Mouse (Mus musculus) ovary, adult 18-20 months (tissue): ENCODE data around the gene Golga5.
A peak's percentile ranks its signal among the peaks of the same experiment; 100 is the strongest.

Experiments used
- DNase-seq: peaks from one replicate; pipeline ENCODE4 v3.0.0; 2022; ENCODE audit warnings: low spot score, mixed read lengths

Golga5 gene

DNA sequence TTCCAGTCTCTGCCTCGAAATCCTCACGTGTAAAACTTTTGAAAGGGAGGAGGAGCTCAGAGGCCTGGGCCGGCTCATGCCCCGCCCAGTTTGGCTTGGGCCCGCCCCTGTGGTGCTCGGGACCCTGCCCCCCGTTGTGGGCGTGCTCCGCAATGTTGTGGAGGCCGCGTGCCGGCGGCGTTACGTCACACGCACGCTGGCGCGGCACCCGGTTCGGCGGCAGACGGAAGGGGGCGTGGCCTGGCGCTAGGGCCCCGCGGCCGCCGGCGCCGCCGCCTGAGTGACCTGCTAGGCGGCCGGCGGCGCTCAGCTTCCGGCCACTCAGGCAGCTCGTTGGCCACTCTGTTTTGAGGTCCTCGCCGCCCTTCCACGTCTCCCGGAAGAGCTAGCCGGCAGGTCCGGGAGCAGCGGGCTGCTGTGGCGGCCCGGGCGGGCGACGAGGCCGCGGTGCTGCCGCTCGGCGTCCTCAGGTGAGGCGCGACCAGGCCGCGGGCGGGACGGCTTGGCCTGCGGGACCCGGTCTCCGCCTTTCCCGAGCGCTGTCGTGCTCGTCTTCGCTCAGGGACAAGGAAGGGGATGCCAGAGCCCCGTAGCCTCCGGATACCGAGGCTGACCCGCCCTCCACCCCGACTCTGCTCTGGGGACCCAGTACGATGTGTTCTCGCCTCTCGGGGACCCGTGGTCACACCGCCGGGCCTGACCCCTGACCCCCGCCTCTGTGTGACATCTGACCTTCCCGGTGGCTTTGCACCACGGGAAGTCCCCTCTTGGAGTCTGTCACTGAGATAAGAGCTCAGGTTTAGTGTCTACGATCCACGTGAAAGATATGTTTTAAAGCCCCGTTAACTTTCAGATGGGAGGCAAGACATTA lies at the start of gene Golga5:
Golga5 (plus strand) TSS at position 242 of the 871 bp plus-strand sequence.
- peak; percentile 96 for DNase-seq

DNA sequence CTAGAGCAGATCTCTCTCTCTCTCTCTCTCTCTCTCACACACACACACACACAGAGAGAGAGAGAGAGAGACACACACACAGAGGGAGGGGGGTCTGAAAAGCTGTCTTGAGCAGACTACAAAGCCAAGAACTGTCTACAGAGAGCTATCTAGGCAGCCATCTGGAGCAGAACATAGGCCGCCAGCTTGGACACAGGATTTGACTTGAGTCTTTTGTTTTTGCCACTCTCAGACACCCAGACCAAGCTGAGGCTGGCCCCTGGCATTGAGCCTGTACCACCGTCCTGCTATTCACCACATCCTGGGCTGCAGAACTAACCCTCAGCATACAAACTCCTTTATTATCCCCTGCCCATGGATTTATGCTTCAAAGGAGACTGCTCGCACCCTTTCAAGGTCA lies 49.4 kb upstream of the Golga5 start:
- DNase-seq, result no peak

DNA sequence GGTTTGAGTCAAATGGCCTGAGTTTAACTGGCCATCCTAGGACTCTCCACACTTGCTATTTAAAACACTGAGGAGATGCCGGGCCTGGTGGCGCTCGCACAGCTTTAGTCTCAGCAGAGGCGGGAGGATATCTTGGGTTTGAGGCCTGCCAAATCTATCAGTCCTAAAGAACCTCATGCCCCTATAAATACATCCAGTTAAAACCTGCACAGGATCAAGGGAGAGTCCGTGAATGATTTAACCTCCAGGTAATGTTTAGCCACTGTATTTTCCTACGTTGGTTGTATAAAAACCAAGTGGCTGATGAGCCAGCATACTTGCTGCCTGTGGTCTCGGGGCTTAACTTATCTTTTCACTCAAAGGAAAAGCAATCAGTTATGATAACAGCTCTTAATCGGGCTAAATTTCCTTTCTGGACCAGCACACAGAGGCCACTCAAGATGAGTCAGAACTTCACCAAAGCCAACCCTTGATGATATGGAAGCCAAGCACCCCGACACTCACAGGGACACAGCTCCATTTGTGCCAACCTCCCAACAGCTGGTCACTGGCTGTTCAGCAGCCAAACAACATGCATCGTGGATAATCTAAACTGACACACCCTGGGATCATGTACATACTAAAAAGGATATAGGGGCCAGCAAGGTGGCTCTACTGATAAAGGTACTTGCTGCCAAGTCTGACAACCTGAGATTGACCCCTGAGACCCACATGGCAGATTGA lies 48.6 kb upstream of the Golga5 start:
- no peak for DNase-seq

DNA sequence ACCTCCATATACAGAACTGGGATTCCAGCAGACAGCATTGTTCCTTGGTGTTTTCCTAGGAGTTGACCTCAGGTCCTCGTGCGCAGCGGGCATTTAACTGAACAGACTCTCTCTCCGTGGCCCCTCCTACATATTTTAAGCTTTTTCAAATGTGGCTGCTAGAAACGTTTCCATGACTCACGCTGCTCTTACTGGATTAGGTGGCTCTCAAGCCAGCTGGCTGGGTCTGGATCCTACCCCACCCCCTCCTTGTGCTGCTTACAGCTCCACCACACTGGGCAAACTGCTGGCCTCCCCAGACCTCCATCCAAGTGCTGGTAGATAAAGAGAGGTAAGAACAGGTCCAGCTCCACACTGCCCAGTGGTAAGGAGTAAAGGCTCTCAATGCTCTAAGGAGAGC lies 46.9 kb upstream of the Golga5 start:
- no peak for DNase-seq

DNA sequence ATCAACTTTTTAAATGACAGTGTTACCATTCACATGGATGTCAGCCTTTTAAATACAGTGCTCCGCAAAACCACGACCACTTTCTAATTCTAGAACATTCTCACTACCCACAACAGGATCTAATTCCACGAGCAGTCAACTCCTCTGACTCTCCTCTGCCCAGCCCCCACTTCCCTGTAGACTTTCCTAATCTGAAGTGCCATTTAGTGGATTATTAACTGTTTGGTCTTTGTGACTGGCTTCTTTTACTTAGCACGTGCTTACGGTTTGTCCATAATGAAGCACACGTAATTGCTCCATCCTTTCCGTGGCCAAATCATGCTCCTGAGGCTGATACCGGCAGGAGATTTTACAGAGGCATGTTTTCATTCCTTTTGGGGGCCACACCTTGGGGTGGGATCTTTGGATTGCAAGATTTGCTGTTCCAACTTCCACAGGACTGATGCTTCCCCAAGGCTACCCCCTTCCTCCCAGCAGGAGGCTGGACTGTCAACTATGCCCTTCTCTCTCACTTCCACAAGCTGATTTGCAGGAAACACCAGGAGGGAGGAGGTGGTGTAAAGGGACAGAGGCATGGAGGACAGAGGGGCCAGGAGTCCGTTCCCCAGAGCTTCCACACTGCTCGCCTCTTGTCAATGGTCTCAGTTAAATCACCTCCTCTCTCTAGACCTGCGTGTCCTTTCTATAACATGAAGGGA lies 46.2 kb upstream of the Golga5 start:
- DNase-seq, result no peak

DNA sequence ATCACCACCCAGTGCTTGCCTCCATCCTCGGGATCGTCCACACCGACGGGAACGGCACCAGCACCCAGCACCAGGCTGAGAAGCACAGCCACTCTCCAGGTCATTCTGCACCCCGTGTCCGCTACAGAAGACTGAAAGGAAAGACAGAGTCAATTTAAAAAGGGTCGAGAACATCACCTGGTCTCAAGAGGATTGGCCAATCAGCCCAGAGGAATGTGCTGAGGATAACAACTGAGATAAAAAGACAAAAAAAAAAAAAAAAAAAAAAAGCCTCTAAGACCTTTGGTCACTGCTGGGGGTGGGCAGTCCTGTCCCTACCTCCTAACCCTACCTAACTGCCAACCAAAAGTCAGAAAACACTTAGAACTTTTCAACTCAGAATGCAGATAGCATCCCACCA lies 45.3 kb upstream of the Golga5 start:
- no peak for DNase-seq

DNA sequence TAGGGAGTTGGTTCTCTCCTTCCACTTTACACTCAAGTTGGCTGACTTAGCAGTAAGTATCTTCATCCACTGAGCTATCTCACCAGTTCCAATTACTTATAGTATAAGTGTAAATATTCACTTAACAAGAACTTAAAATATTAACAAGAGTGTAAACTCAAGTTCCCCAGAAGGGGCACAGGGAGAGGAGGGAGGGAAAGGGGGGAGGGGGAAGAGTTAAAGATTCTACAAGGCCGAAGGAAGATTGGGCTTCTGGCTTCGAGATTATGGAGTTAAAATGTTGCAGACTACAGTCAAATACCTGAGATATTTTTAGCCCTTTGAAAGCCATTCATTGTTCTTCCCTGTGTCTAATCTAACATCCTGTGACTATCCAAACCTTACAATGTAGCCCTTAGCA lies 44.5 kb upstream of the Golga5 start:
- no peak for DNase-seq

DNA sequence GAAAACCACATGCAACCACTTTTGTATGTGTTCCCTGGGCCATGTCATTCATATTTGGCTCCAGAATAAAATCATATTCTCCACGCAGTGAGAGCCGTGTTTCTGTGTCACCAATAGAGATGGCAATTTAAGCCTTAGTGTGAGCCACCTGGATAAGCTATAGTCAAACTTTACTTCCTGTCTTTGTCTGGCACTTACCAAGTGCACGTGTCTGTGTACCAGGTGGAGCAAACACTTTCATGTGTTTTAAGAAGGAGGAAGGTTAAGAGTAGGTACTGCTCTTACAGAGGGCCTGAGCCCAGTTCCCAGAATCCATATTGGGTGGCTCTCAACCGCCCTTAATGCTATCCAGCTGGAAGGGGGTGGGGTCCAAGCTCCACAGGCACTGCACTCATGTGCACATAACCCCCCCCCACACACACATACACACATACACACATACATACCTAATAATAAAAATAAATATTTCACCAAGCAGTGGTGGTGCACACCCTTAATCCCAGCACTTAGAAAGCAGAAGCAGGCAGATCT lies 43.8 kb upstream of the Golga5 start:
- no peak for DNase-seq

DNA sequence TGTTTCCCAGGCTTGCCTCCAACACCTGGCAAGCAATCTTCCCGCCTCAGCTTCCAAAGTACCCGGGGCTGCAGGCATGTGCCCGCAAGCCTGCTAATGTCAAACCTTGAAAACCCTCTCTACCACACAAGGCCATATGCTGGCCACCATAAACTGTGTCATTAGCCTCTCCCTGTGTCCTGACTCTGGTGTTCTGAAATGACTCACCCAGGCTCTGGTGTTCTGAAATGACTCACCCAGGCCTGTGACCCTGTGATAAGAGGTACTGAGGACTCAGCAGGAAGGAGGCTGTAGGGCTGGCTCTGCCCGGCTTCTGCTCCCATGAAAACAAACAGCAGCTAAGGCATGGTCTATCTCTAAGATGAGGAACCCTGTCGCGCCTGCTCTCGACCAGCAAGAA lies 42.6 kb upstream of the Golga5 start:
- no peak for DNase-seq

DNA sequence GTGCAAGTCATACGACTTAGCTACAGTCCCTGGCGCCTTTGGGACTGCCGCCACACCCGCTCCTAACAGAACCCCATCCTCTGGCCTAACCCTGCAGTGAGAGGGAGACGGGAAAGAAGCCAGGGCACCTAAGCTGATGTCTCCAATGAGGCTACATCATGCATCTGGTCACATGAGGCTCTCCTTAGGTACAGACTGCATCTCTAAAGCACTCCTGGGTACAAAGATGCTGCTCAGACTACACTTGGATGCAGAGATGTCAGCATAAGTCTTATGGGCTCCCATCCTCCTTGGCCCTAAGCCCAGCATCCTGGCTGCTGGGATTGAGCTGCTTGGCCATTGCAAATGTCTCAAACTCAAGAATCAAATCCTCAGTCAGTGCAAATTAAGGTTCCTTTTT lies 39.3 kb upstream of the Golga5 start:
- no peak for DNase-seq

DNA sequence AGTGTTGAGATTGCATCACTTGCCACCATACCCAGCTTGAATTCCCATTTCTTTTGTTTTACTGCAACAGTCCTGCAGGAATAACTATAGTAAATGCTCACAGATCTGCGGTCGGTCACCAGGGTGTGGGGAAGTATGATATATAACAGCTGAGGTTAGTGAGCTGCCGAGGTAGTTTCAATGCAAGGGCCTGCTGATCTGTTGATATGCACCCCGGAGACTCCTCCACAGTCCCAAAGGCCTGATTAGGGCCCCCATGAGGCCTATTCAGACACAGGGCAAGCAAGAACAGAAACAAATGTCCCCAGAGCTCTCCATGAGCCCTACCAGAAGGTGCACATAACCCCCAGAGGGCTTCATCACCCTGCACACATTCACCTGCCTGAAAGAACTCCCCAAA lies 38.7 kb upstream of the Golga5 start:
- no peak for DNase-seq

DNA sequence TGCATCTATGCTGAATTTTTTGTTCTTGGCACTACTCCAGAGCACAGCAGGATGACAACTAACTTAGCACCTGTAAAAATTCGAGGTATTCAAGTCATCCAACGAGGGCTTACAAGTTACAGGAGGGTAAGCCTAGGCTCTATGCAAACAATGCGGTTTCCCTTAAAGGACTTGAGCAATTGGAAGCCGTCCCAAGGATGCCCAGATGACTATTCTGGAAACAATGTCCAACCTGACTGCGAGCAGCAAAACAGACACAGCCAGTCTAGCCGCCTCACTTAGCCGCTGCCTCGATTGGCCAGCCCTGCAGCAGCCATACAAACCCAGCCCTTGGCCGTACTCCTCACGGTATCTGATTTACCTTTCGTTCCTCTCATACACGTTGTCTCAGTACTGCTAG lies 36.7 kb upstream of the Golga5 start:
- DNase-seq, result no peak

DNA sequence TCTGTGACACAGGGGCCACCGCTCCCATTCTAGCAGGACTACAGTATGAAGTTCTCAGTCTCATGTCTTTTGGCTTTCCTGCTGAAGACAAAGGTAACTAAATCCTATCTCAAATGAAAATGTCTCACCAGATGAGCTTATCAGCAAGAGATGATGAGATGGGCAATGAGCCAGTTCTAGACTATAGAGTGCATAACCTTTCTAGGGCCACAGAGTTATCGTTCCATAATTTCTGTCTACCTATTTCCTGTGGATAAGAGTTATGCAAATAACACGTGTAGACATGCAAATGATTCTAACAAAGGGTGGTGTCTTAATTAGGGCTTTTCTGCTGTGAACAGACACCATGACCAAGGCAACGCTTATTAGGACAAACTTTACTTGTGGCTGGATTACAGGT lies 34.8 kb upstream of the Golga5 start:
- no peak for DNase-seq

DNA sequence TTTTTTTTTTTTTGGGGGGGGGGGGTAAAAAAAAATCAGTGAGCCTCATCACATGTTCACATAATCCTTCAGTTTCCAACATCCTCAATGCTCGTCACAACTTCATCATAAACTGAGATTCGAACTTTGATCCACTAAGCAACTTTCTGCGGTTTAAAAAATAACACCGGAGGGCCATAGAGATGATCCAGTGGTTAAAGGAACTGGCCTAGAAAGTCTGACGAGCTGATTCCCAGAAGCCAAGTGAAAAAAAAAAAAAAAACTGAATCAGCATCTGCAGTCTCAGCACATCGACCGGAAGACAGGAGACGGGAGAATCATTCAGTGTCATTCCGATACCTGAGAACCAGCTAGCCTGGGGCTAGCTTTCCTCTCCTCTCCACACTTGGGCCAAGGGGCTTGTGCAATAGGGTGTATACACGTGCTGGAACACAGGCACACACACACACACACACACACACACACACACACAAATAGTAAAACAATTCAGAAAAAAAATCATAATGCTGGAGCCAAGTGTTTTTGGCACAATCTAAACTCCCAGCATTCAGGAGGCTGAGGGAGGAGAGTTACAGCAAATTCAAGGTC lies 31.9 kb upstream of the Golga5 start:
- no peak for DNase-seq

DNA sequence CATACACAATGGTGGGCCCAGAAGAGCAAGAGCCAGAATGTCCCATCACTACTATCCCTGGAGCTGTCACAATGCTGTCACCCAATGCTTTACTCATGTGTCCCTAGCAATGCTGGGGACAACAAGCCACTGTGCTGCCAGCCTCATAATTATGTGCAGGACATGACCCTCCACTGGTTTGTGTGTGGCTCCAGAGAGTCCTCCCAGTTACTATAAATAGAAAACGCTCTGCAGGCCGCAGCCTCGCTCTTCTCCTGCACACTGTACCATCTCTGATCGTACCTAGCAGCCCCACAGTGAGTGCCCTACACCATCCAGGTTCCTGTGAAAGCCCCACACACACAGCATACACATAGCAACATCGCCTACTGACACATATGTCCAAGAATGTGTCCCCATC lies 31.0 kb upstream of the Golga5 start:
- DNase-seq, result no peak

DNA sequence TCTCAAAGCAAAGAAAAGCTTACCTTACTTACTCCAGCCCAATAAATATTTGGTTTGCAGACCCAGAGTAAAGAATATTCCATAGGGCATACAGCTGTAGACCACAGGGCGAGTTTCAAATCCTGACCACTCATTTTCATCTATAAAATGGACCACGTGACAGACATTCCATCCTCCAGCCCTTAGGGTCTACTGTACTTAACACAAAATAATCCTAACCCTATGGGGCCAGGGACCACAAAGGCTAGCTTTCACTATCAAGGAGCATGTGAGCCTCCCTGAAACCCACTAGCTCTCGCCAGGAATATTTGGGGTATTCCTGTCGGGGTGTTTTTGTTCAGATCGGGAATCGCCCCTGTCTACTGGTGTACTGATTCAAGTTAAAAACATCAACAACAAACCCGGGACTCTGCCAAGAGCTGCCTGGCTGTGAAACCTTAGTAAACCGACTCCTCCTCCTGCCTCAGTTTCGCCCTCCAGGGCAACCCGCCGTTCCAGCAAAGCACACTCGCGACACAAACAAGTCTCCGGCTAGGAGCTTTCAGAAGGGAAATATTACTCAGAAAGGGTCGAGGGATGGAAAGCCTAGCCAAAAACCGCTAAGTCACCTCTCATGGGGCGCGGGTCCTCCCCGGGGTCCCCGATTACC lies 29.8 kb upstream of the Golga5 start:
- no peak for DNase-seq

DNA sequence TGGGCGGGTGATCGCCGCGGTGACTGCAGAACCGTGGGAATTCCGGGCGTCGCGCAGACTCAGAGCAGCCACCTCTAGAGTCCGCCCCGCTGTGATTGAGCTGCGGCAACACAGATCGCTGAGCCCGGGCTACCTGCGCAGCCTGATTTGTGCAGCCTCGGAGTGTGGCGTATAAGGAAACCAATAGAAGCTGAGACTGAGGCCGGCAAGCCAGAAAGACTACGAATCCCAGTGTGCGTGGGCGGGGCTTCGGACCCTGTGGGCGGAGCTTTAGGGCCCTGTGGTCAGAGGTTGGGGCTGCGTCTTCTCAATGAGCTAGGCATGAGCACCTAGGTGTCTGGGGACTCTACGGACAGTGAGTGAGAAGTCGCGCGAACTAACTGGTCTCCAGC lies 29.3 kb upstream of the Golga5 start, which contains the start of gene Lgmn:
Lgmn (minus strand) TSS at position 182 of the 392 bp plus-strand sequence.
- peak; percentile 95 for DNase-seq

DNA sequence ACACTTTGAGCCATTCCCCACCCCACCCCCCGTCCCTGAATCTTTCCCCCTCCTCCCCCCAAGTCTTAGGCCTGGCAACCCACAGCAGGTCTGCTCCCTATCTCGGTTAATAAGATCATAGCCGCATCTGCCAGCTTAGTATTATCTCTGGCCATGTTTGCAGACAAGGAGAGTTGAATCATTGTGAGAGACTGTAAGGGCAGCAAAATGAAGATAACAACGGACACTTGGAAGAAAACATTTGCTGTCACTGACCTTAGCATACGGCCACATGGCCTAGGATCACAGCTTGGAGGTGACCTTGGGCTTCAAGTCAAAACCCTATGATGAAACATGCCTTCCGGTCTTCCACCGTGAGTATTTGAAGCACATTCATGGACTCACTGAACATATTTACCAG lies 28.4 kb upstream of the Golga5 start:
- DNase-seq, result peak; percentile 25

DNA sequence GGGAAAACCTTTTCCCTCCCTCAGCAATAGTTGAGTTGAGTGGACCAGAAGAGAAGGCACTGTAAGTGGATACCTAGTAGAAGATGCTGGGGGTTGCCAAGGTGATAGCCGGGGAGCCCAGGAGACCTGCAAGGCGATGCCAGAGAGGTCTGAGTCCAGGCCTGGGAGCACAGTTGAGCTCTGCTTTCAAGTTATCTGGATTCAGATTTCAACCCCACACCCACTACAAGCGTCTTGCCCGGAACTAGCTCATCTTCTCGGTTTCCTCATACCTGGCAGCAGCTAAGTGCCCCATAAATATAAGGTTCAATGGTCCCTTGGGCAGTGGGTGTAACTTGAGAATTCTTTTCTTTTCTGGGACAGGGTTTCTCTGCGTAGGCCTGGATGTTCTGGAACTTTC lies 27.8 kb upstream of the Golga5 start:
- DNase-seq, result no peak

DNA sequence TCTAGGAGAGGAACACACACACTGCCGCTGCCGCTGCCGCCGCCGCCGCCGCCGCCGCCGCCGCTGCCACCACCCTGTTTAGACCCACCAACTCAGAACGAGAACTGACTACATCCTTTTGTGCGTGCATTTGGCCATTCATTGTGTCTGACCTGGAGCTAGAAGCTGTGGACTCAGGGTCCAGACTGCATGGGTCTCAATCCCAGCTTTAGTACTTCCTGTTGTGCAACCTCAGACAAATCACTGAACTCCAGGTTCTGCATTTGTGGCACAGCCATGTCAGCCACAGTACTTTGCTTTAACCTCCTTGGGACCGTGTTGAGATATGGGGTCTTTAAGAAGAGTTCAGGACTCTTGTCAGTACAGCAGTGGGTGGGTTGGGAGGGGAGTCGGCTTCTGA lies 26.3 kb upstream of the Golga5 start:
- no peak for DNase-seq

DNA sequence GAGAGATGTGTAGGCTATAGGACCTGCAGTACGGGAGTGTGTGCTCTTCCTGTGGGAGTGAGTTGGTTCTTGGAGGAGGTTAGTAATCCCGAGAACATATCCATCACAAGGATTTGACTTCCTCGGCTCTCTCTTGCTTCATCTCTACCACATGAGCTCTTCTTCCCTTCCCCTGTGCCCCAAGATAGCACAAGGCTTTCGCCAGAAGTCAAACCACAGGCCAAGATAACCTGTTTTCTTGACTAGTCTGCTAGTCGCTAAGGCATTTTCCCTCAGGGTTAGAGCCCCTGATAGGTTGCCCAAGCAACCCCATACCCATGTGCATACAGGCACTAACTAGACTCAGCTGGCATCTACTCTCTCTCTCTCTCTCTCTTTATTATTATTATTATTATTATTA lies 25.3 kb upstream of the Golga5 start:
- DNase-seq, result no peak

DNA sequence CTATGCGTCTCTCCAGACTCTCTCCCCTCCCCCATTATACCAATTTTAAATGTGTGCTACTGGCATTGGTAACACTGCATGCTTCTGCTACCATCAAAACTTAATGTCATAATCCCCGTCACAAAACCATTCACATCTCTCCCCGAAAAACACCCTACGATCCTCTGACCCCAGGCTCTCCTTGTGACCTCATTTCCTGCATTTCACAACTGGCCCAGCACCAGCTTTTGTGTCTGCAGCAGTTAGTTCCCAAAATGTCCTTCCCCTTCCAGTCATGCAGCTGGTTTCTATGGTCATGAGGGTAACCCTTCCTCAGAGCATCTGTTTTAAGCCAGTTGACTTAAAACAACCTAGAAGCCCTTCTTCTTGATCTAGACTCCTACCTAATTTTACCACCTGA lies 23.5 kb upstream of the Golga5 start:
- DNase-seq, result no peak
